Mouse (Mus musculus): ENCODE measurements around the gene Adam1a.

- TF ChIP-seq POLR2A (IDR thresholded peaks at IDR 0.05; ENCODE audit: borderline replicate concordance, extremely low read depth, low read depth, low read length) (no peak), CTCF (IDR thresholded peaks at IDR 0.05; ENCODE audit: insufficient read depth, low read length) (no peak)
Observed at GRCm38 (mm10) chr5:121566035-121566681, 20.9 kb upstream of the Adam1a start.
